Mouse (Mus musculus) heart, embryonic 14.5 days (tissue): ENCODE results near the gene Efnb3. TPM values are rescaled to one million over a fixed set of nuclear protein-coding genes. Genes with fewer than 3 reads are reported as not detected.
"Not testable (repeated sequence)": the region's sequence is repeated elsewhere in the genome, so short reads cannot be mapped to it uniquely, and the experiment has no call there.

Experiments
- ATAC-seq: fragments of 200-750 bp; cut with Nextera tagmentation; 2 replicates; pipeline ENCODE4 v1.8.0; 2017; ENCODE audit warnings: low read depth, moderate TSS enrichment; ENCODE audit not compliant: insufficient number of reproducible peaks, insufficient read depth, low FRiP score
- H3K27ac ChIP-seq, 2 experiments: fragments of 200-500 bp in 1 of 2; fragments of 300-500 bp in 1 of 2; sonication (generic) in 1 of 2; replicated peaks in 1 of 2; 2 replicates each; pipeline ENCODE4 v1.5.1; 2012 to 2014; ENCODE audit warnings: low read depth in 2 of 2, low read length in 2 of 2, control low read depth in 1 of 2, mild to moderate bottlenecking in 1 of 2, mixed read lengths in 1 of 2; ENCODE audit not compliant: control insufficient read depth in 1 of 2, insufficient read depth in 1 of 2
- H3K27me3 ChIP-seq: fragments of 300-500 bp; sonication (generic); 2 replicates; pipeline ENCODE4 v1.6.1; 2014; ENCODE audit warnings: mild to moderate bottlenecking, low read length, control low read depth; ENCODE audit not compliant: control insufficient read depth, insufficient read depth
- H3K36me3 ChIP-seq: fragments of 300-500 bp; sonication (generic); 2 replicates; pipeline ENCODE4 v1.6.1; 2014; ENCODE audit warnings: mild to moderate bottlenecking, control low read depth, low read length, mixed read lengths; ENCODE audit not compliant: control insufficient read depth, insufficient read depth
- H3K4me1 ChIP-seq, 2 experiments: fragments of 200-500 bp in 1 of 2; fragments of 300-500 bp in 1 of 2; sonication (generic) in 1 of 2; 2 replicates each; pipeline ENCODE4 v1.6.1; 2012 to 2014; ENCODE audit warnings: low read length in 2 of 2, control low read depth in 1 of 2, mixed read lengths in 1 of 2; ENCODE audit not compliant: control insufficient read depth in 2 of 2, insufficient read depth in 2 of 2
- H3K4me2 ChIP-seq: fragments of 300-500 bp; sonication (generic); 2 replicates; pipeline ENCODE4 v1.6.1; 2014; ENCODE audit warnings: mild to moderate bottlenecking, low read length
- H3K4me3 ChIP-seq, 2 experiments: fragments of 200-500 bp in 1 of 2; fragments of 300-500 bp in 1 of 2; sonication (generic) in 1 of 2; 2 replicates each; pipeline ENCODE4 v1.5.1; 2012 to 2014; ENCODE audit warnings: low read length in 2 of 2, mild to moderate bottlenecking in 2 of 2, control low read depth in 1 of 2, low read depth in 1 of 2, moderate library complexity in 1 of 2; ENCODE audit not compliant: control insufficient read depth in 1 of 2, insufficient read depth in 1 of 2
- H3K9ac ChIP-seq: fragments of 300-500 bp; sonication (generic); 2 replicates; pipeline ENCODE4 v1.6.1; 2014; ENCODE audit warnings: mild to moderate bottlenecking, low read length
- H3K9me3 ChIP-seq: fragments of 300-500 bp; sonication (generic); 2 replicates; pipeline ENCODE4 v1.6.1; 2016; ENCODE audit warnings: low read length, control low read depth; ENCODE audit not compliant: control insufficient read depth
- WGBS: fragments of 180-500 bp; shearing (Covaris S2); extraction: QIAGEN DNeasy Blood & Tissue Kit; methylation state at CpG from one replicate; pipeline ENCODE4 v1.1.7; 2014; 5-methylcytosine and 5-hydroxymethylcytosine counted together
- polyA plus RNA-seq: library from polyadenylated mRNA; unstranded; fragments of >200 nt; fragmentation: Nextera tagmentation; extraction: Ambion mirVana; gene quantifications from 2 replicates; pipeline ENCODE4 v1.2.1, GENCODE M21; 2014

Efnb3 gene
- polyA plus RNA-seq, 1 experiment from 2014 or later, result 20.4 TPM

- no peak within 1 kb of the TSS for H3K27ac ChIP-seq
- WGBS, result 56% methylated on average over 12 of the region's 12 CpGs
- H3K4me3 ChIP-seq, result no peak within 1 kb of the TSS
- H3K9me3 ChIP-seq, result no peaks in the 10 kb centered on the region
- H3K36me3 ChIP-seq, result no peaks in the 10 kb centered on the region
- 0 out of 2 replicates have a peak, but pooled peaks cover 4% of the 10 kb centered on the region for H3K27me3 ChIP-seq
- ATAC-seq, result no peak
- H3K9ac ChIP-seq, result no peak within 1 kb of the TSS; the same call in 1 of the 2 replicates
- peaks cover 11 to 13% of the 10 kb centered on the region in 2 experiments; a peak in 3 of 4 replicates for H3K4me1 ChIP-seq
- no peak within 1 kb of the TSS for H3K4me2 ChIP-seq
These were observed 10.8 kb downstream of the Efnb3 start, which contains the start of gene Dnah2 for GRCm38 (mm10) chr11:69549060-69549656. Dnah2 (minus strand) TSS chr11:69549110.

- Histone ChIP-seq H3K4me1 (peaks cover 11 to 13% of the 10 kb centered on the region in 2 experiments; a peak in 3 of 4 replicates), H3K9ac (peak overlapping the region; percentile 80), H3K4me2 (peak overlapping the region; percentile 99), H3K4me3 (peak overlapping the region; percentile 57 to 60), H3K36me3 (no peaks in the 10 kb centered on the region), H3K27ac (peak overlapping the region in 1 of 2 experiments; percentile 74; a peak in 2 of 4 replicates), H3K9me3 (no peaks in the 10 kb centered on the region), H3K27me3 (0 out of 2 replicates have a peak, but pooled peaks cover 4% of the 10 kb centered on the region)
- 6% methylated on average over 15 of the region's 15 CpGs for WGBS
- peak; percentile 23; the same call in 1 of the 2 replicates for ATAC-seq
These were observed 12.9 kb downstream of the Efnb3 start for GRCm38 (mm10) chr11:69547071-69547470.

GRCm38 (mm10) chr11:69546423-69547053 lies 13.5 kb downstream of the Efnb3 start:
- H3K4me2 ChIP-seq, result peak overlapping the region; percentile 99
- no peaks in the 10 kb centered on the region for H3K9me3 ChIP-seq
- peak overlapping the region; percentile 57 to 60 for H3K4me3 ChIP-seq
- H3K27me3 ChIP-seq, result 0 out of 2 replicates have a peak, but pooled peaks cover 4% of the 10 kb centered on the region
- under 1% methylated on average over 44 of the region's 44 CpGs for WGBS
- H3K9ac ChIP-seq, result peak overlapping the region; percentile 80
- peaks cover 11 to 13% of the 10 kb centered on the region in 2 experiments; a peak in 3 of 4 replicates for H3K4me1 ChIP-seq
- no peaks in the 10 kb centered on the region for H3K36me3 ChIP-seq
- peak overlapping the region; percentile 50 to 74 for H3K27ac ChIP-seq
- peak; percentile 61 for ATAC-seq

GRCm38 (mm10) chr11:69545957-69546356 lies 14.0 kb downstream of the Efnb3 start:
- WGBS, result 27% methylated on average over 7 of the region's 7 CpGs
- no peaks in the 10 kb centered on the region for H3K9me3 ChIP-seq
- peaks cover 11 to 13% of the 10 kb centered on the region in 2 experiments; a peak in 3 of 4 replicates for H3K4me1 ChIP-seq
- H3K9ac ChIP-seq, result peak overlapping the region; percentile 80
- no peaks in the 10 kb centered on the region for H3K36me3 ChIP-seq
- H3K27ac ChIP-seq, result peak overlapping the region in 1 of 2 experiments; percentile 74; a peak in 1 of 4 replicates
- H3K4me3 ChIP-seq, result peak overlapping the region; percentile 57 to 60; a peak in 3 of 4 replicates
- 0 out of 2 replicates have a peak, but pooled peaks cover 4% of the 10 kb centered on the region for H3K27me3 ChIP-seq
- ATAC-seq, result no peak
- peak overlapping the region; percentile 99 for H3K4me2 ChIP-seq

GRCm38 (mm10) chr11:69543598-69543997 lies 16.4 kb downstream of the Efnb3 start:
- no peak overlapping the region for H3K27ac ChIP-seq
- H3K4me2 ChIP-seq, result no peak overlapping the region
- H3K9me3 ChIP-seq, result no peaks in the 10 kb centered on the region
- ATAC-seq, result no peak
- H3K36me3 ChIP-seq, result no peaks in the 10 kb centered on the region
- 46% methylated on average over 3 of the region's 3 CpGs for WGBS
- peaks cover 11 to 13% of the 10 kb centered on the region in 2 experiments; a peak in 3 of 4 replicates for H3K4me1 ChIP-seq
- H3K9ac ChIP-seq, result no peak overlapping the region
- no peaks in the 10 kb centered on the region for H3K27me3 ChIP-seq
- no peak overlapping the region for H3K4me3 ChIP-seq

GRCm38 (mm10) chr11:69541741-69542140 lies 18.3 kb downstream of the Efnb3 start:
- not testable (repeated sequence) for H3K4me2 ChIP-seq, H3K27ac ChIP-seq, H3K27me3 ChIP-seq, H3K9ac ChIP-seq, H3K9me3 ChIP-seq, ATAC-seq, H3K4me1 ChIP-seq, H3K4me3 ChIP-seq, H3K36me3 ChIP-seq
- whole genome bisulfite sequencing, result 61% methylated on average over 1 of the region's 3 CpGs

GRCm38 (mm10) chr11:69540700-69541099 lies 19.3 kb downstream of the Efnb3 start:
- no peaks in the 10 kb centered on the region for H3K9me3 ChIP-seq
- no peaks in the 10 kb centered on the region for H3K4me1 ChIP-seq
- no peak overlapping the region for H3K27ac ChIP-seq
- WGBS, result 75% methylated on average over 2 of the region's 2 CpGs
- H3K9ac ChIP-seq, result no peak overlapping the region
- no peaks in the 10 kb centered on the region for H3K27me3 ChIP-seq
- no peaks in the 10 kb centered on the region for H3K36me3 ChIP-seq
- H3K4me2 ChIP-seq, result no peak overlapping the region
- no peak overlapping the region for H3K4me3 ChIP-seq
- no peak for ATAC-seq
